Mouse (Mus musculus) midbrain, embryonic 10.5 days (tissue): ENCODE results near the gene Bcl2a1d. TPM values are rescaled to one million over a fixed set of nuclear protein-coding genes. Genes with fewer than 3 reads are reported as not detected.
"Not testable (repeated sequence)": the region's sequence is repeated elsewhere in the genome, so short reads cannot be mapped to it uniquely, and the experiment has no call there.

Experiments
- DNase-seq: peaks from one replicate; pipeline ENCODE4 v3.0.0-alpha.2; 2017; ENCODE audit warnings: low spot score
- H3K27ac ChIP-seq: fragments of 300-500 bp; sonication (generic); replicated peaks from 2 replicates; pipeline ENCODE4 v1.5.1; 2016; ENCODE audit warnings: mild to moderate bottlenecking
- H3K27me3 ChIP-seq: fragments of 300-500 bp; sonication (generic); 2 replicates; pipeline ENCODE4 v1.6.1; 2016; ENCODE audit warnings: low read depth, mild to moderate bottlenecking; ENCODE audit not compliant: poor library complexity, severe bottlenecking
- H3K36me3 ChIP-seq: fragments of 300-500 bp; sonication (generic); 2 replicates; pipeline ENCODE4 v1.6.1; 2016; ENCODE audit warnings: mild to moderate bottlenecking, moderate library complexity
- H3K4me1 ChIP-seq: fragments of 300-500 bp; sonication (generic); 2 replicates; pipeline ENCODE4 v1.6.1; 2016
- H3K4me3 ChIP-seq: fragments of 300-500 bp; sonication (generic); 2 replicates; pipeline ENCODE4 v1.5.1; 2016; ENCODE audit warnings: mild to moderate bottlenecking, moderate library complexity
- H3K9me3 ChIP-seq: fragments of 300-500 bp; sonication (generic); replicated peaks from 2 replicates; pipeline ENCODE4 v1.6.1; 2016; ENCODE audit warnings: mild to moderate bottlenecking
- WGBS: fragments of 180-500 bp; shearing (Covaris S2); methylation state at CpG from one replicate; pipeline ENCODE4 v1.1.7; 2016; 5-methylcytosine and 5-hydroxymethylcytosine counted together
- polyA plus RNA-seq: library from polyadenylated mRNA; unstranded; fragments of >200 nt; fragmentation: Nextera tagmentation; extraction: Ambion mirVana; gene quantifications from 2 replicates; pipeline ENCODE4 v1.2.1, GENCODE M21; 2016

Gene Bcl2a1d
- polyA plus RNA-seq, result not detected in 2 replicates

- H3K27ac ChIP-seq, DNase-seq, H3K36me3 ChIP-seq, H3K9me3 ChIP-seq, H3K27me3 ChIP-seq, H3K4me1 ChIP-seq, H3K4me3 ChIP-seq: not testable (repeated sequence)
- 93% methylated on average over 5 of the region's 5 CpGs for WGBS
These were observed at the start of gene Bcl2a1d for GRCm38 (mm10) chr9:88731728-88732127. Gene Bcl2a1d, minus strand, starts transcription at chr9:88731914.

GRCm38 (mm10) chr9:88770239-88770638, 38.5 kb upstream of the Bcl2a1d start:
- 85% methylated on average over 3 of the region's 6 CpGs for WGBS
- DNase-seq, H3K36me3 ChIP-seq, H3K9me3 ChIP-seq, H3K4me1 ChIP-seq, H3K27me3 ChIP-seq, H3K27ac ChIP-seq, H3K4me3 ChIP-seq: not testable (repeated sequence)

DNA sequence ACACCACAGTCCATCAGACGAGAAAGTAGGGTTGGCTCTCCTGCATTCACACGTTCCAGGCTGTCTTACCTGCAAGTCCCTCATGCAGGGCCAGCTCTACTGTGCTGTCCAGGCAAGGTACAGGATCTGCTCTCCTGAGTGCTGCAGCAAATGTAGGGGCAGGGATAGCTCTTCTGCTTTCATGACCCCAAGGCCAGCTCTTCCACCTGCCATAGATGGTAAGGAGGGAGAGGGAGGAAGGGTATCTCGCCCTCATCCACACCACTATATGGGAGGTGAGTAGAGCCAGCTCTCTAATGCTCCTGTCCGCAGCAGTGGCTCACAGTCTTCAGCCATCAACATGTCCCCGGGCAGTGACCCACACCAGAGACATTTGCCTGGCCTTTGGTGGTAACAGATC, 37.8 kb upstream of the Bcl2a1d start:
- not testable (repeated sequence) for DNase-seq, H3K9me3 ChIP-seq, H3K4me3 ChIP-seq, H3K27ac ChIP-seq, H3K4me1 ChIP-seq, H3K36me3 ChIP-seq, H3K27me3 ChIP-seq
- whole genome bisulfite sequencing, result 81% methylated on average over 3 of the region's 5 CpGs

- not testable (repeated sequence) for H3K4me1 ChIP-seq, DNase-seq, H3K36me3 ChIP-seq, H3K27me3 ChIP-seq, H3K4me3 ChIP-seq, H3K27ac ChIP-seq, H3K9me3 ChIP-seq
- 63% methylated on average over 1 of the region's 2 CpGs for WGBS
These were observed 15.0 kb upstream of the Bcl2a1d start for GRCm38 (mm10) chr9:88746687-88747086.

GRCm38 (mm10) chr9:88746046-88746445, 14.3 kb upstream of the Bcl2a1d start:
- not testable (repeated sequence) for H3K27me3 ChIP-seq, H3K4me1 ChIP-seq, H3K27ac ChIP-seq, H3K4me3 ChIP-seq, H3K36me3 ChIP-seq, H3K9me3 ChIP-seq, DNase-seq
- WGBS, result 100% methylated on average over 1 of the region's 2 CpGs

- not testable (repeated sequence) for DNase-seq, H3K27me3 ChIP-seq, H3K9me3 ChIP-seq, H3K36me3 ChIP-seq, H3K27ac ChIP-seq, H3K4me3 ChIP-seq, H3K4me1 ChIP-seq
These were observed 3.6 kb upstream of the Bcl2a1d start for GRCm38 (mm10) chr9:88735289-88735688.

DNA sequence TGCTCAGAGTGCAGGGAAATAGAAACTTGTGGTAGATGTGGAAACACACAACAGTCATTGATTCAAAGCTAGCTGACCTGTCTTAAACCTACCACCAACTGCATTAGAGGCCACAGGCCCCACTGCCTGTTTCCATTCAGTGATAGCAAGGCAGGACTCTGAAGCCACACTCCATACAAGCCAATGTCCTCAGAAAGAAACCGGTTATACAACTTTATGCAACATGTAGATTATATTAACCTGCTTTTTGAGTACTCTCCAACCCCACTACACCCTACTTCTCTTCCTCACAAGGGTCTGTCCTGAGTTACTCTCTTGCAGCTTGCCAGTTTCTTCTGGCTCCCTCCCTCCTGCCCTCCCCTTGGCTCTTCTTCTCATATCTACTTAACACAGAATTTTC, 1.5 kb upstream of the Bcl2a1d start:
- DNase-seq, H3K4me3 ChIP-seq, H3K27me3 ChIP-seq, H3K4me1 ChIP-seq, H3K9me3 ChIP-seq, H3K36me3 ChIP-seq, H3K27ac ChIP-seq: not testable (repeated sequence)
- WGBS, result 89% methylated on average over 1 of the region's 1 CpGs

GRCm38 (mm10) chr9:88732334-88732733, 620 bp upstream of the Bcl2a1d start:
- not testable (repeated sequence) for H3K36me3 ChIP-seq, H3K4me3 ChIP-seq, H3K27me3 ChIP-seq, H3K4me1 ChIP-seq, H3K27ac ChIP-seq, DNase-seq, H3K9me3 ChIP-seq
- WGBS, result 87% methylated on average over 3 of the region's 3 CpGs

DNA sequence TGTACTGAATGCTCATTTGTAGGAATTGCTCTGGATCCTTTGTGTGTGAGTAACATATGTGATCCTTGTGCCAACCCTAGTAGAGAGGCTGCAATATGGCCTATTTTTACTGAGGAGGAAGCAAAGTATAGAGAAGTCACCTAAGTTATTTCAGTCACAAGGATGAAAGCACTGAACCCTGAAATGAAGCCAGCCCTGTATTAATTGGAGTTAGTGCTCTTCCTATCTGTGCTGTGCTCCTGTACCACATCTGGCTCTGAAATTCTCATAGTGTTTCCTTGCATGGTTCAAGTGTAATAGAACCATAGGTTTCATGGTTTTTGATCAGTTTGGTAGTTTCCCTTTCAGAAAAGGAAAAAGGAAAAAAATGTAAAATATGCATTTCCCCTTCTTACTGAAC, 3.4 kb downstream of the Bcl2a1d start:
- H3K27me3 ChIP-seq, H3K36me3 ChIP-seq, H3K4me1 ChIP-seq, DNase-seq, H3K4me3 ChIP-seq, H3K27ac ChIP-seq, H3K9me3 ChIP-seq: not testable (repeated sequence)

DNA sequence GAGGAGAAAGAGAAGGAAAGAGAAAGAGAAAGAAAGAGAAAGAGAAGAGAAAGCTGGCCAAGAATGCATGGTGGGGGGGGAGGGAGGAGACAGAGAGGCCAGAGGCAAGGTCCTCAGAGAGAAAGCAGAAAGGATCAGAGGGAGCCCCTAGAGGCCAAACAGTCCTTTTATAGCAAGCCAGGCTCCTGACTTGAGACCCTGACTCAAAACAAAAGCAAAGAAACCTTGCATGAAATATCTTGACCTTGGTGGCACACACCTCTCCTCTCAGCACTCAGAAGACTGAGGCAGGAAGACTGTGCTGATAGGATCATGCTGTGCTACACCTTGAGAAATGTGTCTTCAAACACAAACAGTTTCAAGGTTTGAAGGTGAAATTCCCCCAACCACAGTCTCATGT, 10.1 kb downstream of the Bcl2a1d start:
- DNase-seq, H3K36me3 ChIP-seq, H3K27ac ChIP-seq, H3K9me3 ChIP-seq, H3K27me3 ChIP-seq, H3K4me3 ChIP-seq, H3K4me1 ChIP-seq: not testable (repeated sequence)

DNA sequence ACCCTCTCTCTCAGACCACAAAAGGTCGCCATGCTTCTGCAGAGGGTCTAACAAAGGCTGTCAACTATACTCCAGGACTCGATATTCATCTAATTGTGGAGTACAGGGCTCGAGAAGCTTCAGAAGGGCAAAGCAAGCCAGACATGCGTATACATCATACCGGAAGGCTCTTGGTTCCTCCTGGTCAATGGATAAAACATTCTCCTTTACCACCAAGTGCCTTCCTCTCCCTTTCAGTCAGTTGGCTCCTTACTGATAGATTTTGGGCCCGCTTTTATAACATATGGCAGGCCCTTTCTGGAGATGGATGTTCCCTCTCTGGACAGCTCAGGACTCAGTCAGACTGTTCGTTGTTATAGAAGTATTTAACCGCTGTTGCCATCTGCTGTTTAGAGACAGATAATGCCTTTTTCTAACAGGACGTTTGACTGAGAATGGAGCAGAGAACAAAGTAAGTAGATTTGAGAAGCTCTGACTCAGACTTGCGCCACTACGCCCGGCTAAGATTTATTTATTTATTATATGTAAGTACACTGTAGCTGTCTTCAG, 11.7 kb downstream of the Bcl2a1d start, which contains the start of gene Mthfsl:
TSS of gene Mthfsl (minus strand) at position 308 of the 549 bp plus-strand sequence.
- H3K4me1 ChIP-seq, DNase-seq, H3K36me3 ChIP-seq, H3K27me3 ChIP-seq, H3K9me3 ChIP-seq: not testable (repeated sequence)
- WGBS, result 36% methylated on average over 11 of the region's 12 CpGs
- Histone ChIP-seq H3K4me3 (peak within 1 kb of the TSS; percentile 44), H3K27ac (peak within 1 kb of the TSS; percentile 81)

GRCm38 (mm10) chr9:88719073-88719921, 12.4 kb downstream of the Bcl2a1d start:
- H3K36me3 ChIP-seq, H3K27me3 ChIP-seq, DNase-seq, H3K4me1 ChIP-seq, H3K9me3 ChIP-seq: not testable (repeated sequence)
- peak overlapping the region; percentile 81 for H3K27ac ChIP-seq
- H3K4me3 ChIP-seq, result peak overlapping the region; percentile 44
- WGBS, result 12% methylated on average over 17 of the region's 46 CpGs

DNA sequence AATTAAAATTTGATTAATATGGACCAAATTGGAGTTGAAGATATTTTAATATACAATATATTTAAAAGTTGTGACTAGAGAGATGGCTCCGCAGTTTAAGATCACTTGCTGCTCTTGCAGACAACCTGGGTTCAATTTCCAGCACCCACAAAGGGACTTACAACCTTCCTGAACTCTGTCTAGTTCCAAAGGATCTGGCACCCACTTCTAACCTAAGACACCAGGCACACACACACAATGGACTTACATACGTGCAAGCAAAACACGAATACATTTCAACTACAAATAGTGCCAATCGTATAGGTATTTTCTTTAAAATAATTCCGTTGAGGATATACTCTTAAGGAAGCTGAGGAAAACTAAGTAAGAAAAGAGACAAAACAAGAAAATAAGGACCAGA, 13.1 kb downstream of the Bcl2a1d start:
- not testable (repeated sequence) for H3K36me3 ChIP-seq, H3K9me3 ChIP-seq, H3K4me1 ChIP-seq, H3K4me3 ChIP-seq, DNase-seq, H3K27me3 ChIP-seq, H3K27ac ChIP-seq
- 82% methylated on average over 5 of the region's 5 CpGs for WGBS
